Mouse (Mus musculus) hindbrain, embryonic 11.5 days (tissue): ENCODE results near the gene Ttyh3. TPM values are rescaled to one million over a fixed set of nuclear protein-coding genes. Genes with fewer than 3 reads are reported as not detected.

Experiments
- ATAC-seq: fragments of 200-750 bp; cut with Nextera tagmentation; 2 replicates; pipeline ENCODE4 v1.8.0; 2017; ENCODE audit warnings: mild to moderate bottlenecking, moderate TSS enrichment, moderate library complexity; ENCODE audit not compliant: low FRiP score
- DNase-seq: peaks from one replicate; pipeline ENCODE4 v3.0.0-alpha.2; 2015; ENCODE audit warnings: low spot score
- H3K27ac ChIP-seq: fragments of 300-500 bp; sonication (generic); 2 replicates; pipeline ENCODE4 v1.5.1; 2014; ENCODE audit warnings: mild to moderate bottlenecking, low read depth, low read length
- H3K27me3 ChIP-seq: fragments of 300-500 bp; sonication (generic); 2 replicates; pipeline ENCODE4 v1.6.1; 2014; ENCODE audit warnings: mild to moderate bottlenecking, low read length, moderate library complexity, mixed read lengths; ENCODE audit not compliant: control insufficient read depth, insufficient read depth
- H3K36me3 ChIP-seq: fragments of 300-500 bp; sonication (generic); 2 replicates; pipeline ENCODE4 v1.6.1; 2014; ENCODE audit warnings: mild to moderate bottlenecking, low read length, moderate library complexity, mixed read lengths; ENCODE audit not compliant: control insufficient read depth, insufficient read depth
- H3K4me1 ChIP-seq: fragments of 300-500 bp; sonication (generic); replicated peaks from 2 replicates; pipeline ENCODE4 v1.6.1; 2014; ENCODE audit warnings: low read length, mixed read lengths; ENCODE audit not compliant: control insufficient read depth, insufficient read depth
- H3K4me2 ChIP-seq: fragments of 300-500 bp; sonication (generic); replicated peaks from 2 replicates; pipeline ENCODE4 v1.6.1; 2014; ENCODE audit warnings: mild to moderate bottlenecking, low read depth, low read length
- H3K4me3 ChIP-seq: fragments of 300-500 bp; sonication (generic); 2 replicates; pipeline ENCODE4 v1.5.1; 2014; ENCODE audit warnings: low read depth, low read length
- H3K9ac ChIP-seq: fragments of 300-500 bp; sonication (generic); 2 replicates; pipeline ENCODE4 v1.6.1; 2014; ENCODE audit warnings: low read depth, low read length
- H3K9me3 ChIP-seq: fragments of 300-500 bp; sonication (generic); 2 replicates; pipeline ENCODE4 v1.6.1; 2016; ENCODE audit warnings: low read length; ENCODE audit not compliant: control insufficient read depth
- WGBS: fragments of 180-500 bp; shearing (Covaris S2); extraction: QIAGEN DNeasy Blood & Tissue Kit; methylation state at CpG from one replicate; pipeline ENCODE4 v1.1.7; 2014; 5-methylcytosine and 5-hydroxymethylcytosine counted together
- polyA plus RNA-seq: library from polyadenylated mRNA; unstranded; fragments of >200 nt; fragmentation: Nextera tagmentation; extraction: Ambion mirVana; gene quantifications from 2 replicates; pipeline ENCODE4 v1.2.1, GENCODE M21; 2014

Gene Ttyh3
- polyA plus RNA-seq, 1 experiment from 2014 or later, result 53.1 TPM

DNA sequence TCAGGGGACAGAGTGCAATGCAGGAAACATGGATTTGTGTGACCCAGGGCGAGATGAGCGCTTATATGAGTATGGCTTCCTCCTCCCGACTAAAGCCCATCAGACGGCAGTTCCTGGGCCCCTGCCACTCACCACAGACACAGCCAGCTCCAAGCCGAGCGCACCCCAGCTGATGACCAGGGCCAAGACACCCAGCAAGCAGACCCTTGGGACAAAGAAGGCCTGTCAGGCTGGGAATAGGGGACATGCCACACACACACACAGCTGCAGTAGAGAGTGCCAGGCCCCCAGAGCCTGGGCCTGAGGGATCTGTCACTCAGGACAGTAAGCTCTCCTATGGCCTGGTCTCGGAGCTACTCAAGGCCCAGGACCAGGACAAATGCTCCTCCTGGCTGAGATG is 15.4 kb downstream of the Ttyh3 start:
- no peak overlapping the region for H3K27ac ChIP-seq
- H3K4me2 ChIP-seq, result no peak overlapping the region
- no peaks in the 10 kb centered on the region for H3K4me1 ChIP-seq
- no peaks in the 10 kb centered on the region for H3K27me3 ChIP-seq
- H3K9me3 ChIP-seq, result no peaks in the 10 kb centered on the region
- no peak overlapping the region for H3K9ac ChIP-seq
- DNase-seq (no peak), ATAC-seq (no peak)
- 89% methylated on average over 7 of the region's 7 CpGs for WGBS
- no peak overlapping the region for H3K4me3 ChIP-seq
- H3K36me3 ChIP-seq, result peaks cover 29% of the 10 kb centered on the region

- WGBS, result 94% methylated on average over 9 of the region's 9 CpGs
Measured at GRCm38 (mm10) chr5:140628995-140629394, 19.8 kb downstream of the Ttyh3 start.

GRCm38 (mm10) chr5:140627580-140627979 is 21.3 kb downstream of the Ttyh3 start:
- Histone ChIP-seq H3K9ac (no peak overlapping the region), H3K4me1 (no peaks in the 10 kb centered on the region), H3K4me2 (no peak overlapping the region), H3K27ac (no peak overlapping the region), H3K36me3 (peaks cover 41% of the 10 kb centered on the region), H3K4me3 (no peak overlapping the region), H3K9me3 (no peaks in the 10 kb centered on the region), H3K27me3 (no peaks in the 10 kb centered on the region)
- ATAC-seq (no peak), DNase-seq (no peak)
- WGBS, result 91% methylated on average over 5 of the region's 5 CpGs

More at GRCm38 (mm10) chr5:140628995-140629394, 19.8 kb downstream of the Ttyh3 start:
- Histone ChIP-seq H3K27ac (no peak overlapping the region), H3K9ac (no peak overlapping the region), H3K9me3 (no peaks in the 10 kb centered on the region), H3K4me2 (no peak overlapping the region), H3K4me1 (no peaks in the 10 kb centered on the region), H3K27me3 (no peaks in the 10 kb centered on the region), H3K4me3 (no peak overlapping the region), H3K36me3 (peaks cover 41% of the 10 kb centered on the region)
- no peak for ATAC-seq
- DNase-seq, result no peak

DNA sequence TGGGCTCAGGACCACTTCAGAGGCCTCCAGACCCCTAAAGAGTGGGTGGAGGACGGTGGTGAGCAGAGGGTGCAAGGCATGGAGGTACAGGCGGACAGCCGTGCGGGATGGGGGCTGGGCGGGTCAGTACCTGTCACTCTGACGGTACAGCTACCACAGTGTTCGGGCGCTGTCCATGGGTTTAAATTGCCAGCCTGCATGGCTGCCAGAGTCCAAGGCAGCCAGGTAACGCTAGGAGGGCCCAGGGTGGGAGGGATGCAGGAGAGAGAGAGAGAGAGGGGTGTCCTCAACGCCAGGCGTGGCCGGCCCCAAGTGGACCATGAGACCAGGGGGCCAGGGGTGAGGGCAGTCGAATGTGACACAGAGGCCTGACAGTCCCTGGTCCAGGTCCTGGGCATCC is 23.9 kb downstream of the Ttyh3 start:
- 96% methylated on average over 13 of the region's 13 CpGs for WGBS
- Histone ChIP-seq H3K27ac (no peak overlapping the region), H3K36me3 (peaks cover 35% of the 10 kb centered on the region), H3K9me3 (no peaks in the 10 kb centered on the region), H3K4me1 (no peaks in the 10 kb centered on the region), H3K9ac (no peak overlapping the region), H3K4me2 (no peak overlapping the region), H3K27me3 (no peaks in the 10 kb centered on the region), H3K4me3 (no peak overlapping the region)
- no peak for DNase-seq
- no peak for ATAC-seq

DNA sequence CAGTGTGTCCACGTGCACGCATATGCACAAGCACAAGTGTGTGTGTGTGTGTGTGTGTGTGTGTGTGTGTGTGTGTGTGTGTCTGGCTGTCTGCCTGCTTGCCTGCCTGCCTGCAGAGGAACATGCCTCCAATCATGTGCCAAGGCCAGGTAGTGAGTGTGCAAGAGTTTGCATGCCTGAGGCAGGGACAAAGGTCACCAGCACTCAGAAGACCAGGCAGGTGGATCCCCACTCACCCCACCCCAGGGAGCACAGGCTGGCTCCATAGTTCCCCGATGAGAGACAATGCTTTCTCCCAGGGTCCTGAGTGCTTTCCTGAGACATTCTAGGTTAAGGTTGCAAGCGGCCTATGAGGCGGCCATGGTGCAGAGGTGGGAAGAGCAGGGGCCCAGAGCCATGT is 24.6 kb downstream of the Ttyh3 start:
- Histone ChIP-seq H3K4me2 (no peak overlapping the region), H3K4me3 (no peak overlapping the region), H3K4me1 (no peaks in the 10 kb centered on the region), H3K36me3 (peaks cover 29% of the 10 kb centered on the region), H3K27me3 (no peaks in the 10 kb centered on the region), H3K9ac (no peak overlapping the region), H3K27ac (no peak overlapping the region), H3K9me3 (no peaks in the 10 kb centered on the region)
- ATAC-seq (no peak), DNase-seq (no peak)
- WGBS, result 91% methylated on average over 5 of the region's 5 CpGs

- DNase-seq, result no peak
- Histone ChIP-seq H3K27ac (no peak overlapping the region), H3K36me3 (peaks cover 25% of the 10 kb centered on the region), H3K4me2 (no peak overlapping the region), H3K4me3 (no peak overlapping the region), H3K9me3 (no peaks in the 10 kb centered on the region), H3K27me3 (no peaks in the 10 kb centered on the region), H3K4me1 (no peaks in the 10 kb centered on the region), H3K9ac (no peak overlapping the region)
- ATAC-seq, result no peak
- WGBS, result 92% methylated on average over 4 of the region's 4 CpGs
Measured at GRCm38 (mm10) chr5:140623791-140624190, 25.0 kb downstream of the Ttyh3 start.

DNA sequence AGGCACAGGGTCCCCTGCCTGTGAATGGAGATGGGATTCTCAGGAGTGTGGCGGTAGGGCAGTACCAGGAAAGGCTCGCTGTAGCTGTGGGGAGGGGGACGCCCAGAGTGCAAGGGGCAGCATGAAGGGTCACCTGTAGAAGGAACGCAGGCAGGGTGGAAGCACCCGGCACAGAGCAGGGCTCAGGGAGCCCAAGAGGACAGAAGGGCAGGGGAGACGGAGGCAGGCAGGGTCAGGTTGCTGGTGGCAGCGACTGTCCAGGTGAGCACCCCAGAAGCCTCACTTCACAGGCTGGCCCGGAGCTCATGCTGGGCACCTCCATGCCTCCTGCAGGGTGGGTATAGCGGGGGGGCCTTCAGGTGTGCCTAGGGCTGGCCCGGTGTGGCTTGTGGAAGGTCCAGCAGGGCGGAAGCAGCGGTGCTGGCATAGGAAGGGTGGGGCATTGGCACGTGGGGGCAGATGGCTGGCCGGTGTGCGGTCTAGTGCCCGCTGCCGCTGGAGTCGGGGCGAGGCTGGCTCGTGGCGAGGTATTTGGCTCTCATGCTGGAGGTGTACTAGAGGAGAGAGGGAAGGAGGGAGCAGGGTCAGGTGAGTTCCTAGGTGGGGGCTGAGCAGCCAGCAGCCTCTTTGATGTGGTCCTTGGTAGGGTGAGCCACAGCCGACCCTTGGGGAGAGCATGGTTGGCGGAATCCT is 25.7 kb downstream of the Ttyh3 start:
- H3K4me1 ChIP-seq, result no peaks in the 10 kb centered on the region
- H3K27ac ChIP-seq, result no peak overlapping the region
- ATAC-seq, result no peak
- no peak overlapping the region for H3K4me2 ChIP-seq
- no peaks in the 10 kb centered on the region for H3K9me3 ChIP-seq
- H3K4me3 ChIP-seq, result no peak overlapping the region
- 94% methylated on average over 23 of the region's 23 CpGs for WGBS
- no peak overlapping the region for H3K9ac ChIP-seq
- peaks cover 18% of the 10 kb centered on the region for H3K36me3 ChIP-seq
- DNase-seq, result no peak
- H3K27me3 ChIP-seq, result no peaks in the 10 kb centered on the region

GRCm38 (mm10) chr5:140621517-140621916 is 27.3 kb downstream of the Ttyh3 start:
- Histone ChIP-seq H3K4me1 (no peaks in the 10 kb centered on the region), H3K36me3 (0 out of 2 replicates have a peak, but pooled peaks cover 8% of the 10 kb centered on the region), H3K4me3 (no peak overlapping the region), H3K27me3 (no peaks in the 10 kb centered on the region), H3K9me3 (no peaks in the 10 kb centered on the region), H3K9ac (no peak overlapping the region), H3K4me2 (no peak overlapping the region), H3K27ac (no peak overlapping the region)
- ATAC-seq, result no peak
- DNase-seq, result no peak
- WGBS, result 68% methylated on average over 10 of the region's 10 CpGs

DNA sequence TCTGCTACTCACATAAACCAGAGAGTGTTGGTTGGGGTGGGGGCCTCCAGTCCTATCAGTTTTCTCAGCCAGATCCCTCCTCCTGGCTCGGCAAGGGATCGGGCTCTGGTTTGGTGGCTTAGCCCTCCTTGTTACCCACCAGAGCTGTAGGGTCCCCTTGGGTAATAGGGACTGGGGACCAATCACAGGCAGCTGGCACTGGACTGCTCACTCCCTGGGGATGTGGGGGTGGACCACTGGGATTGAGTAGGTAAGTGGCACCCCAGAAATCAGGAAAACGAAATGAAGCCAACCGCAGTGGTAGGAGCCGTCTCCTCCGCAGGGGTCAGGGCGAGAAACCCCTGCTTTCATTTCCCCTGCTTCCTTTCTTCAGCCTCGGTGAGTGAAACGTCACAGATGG is 27.7 kb downstream of the Ttyh3 start:
- H3K4me1 ChIP-seq, result no peaks in the 10 kb centered on the region
- H3K36me3 ChIP-seq, result 0 out of 2 replicates have a peak, but pooled peaks cover 3% of the 10 kb centered on the region
- H3K27me3 ChIP-seq, result no peaks in the 10 kb centered on the region
- WGBS, result 72% methylated on average over 9 of the region's 9 CpGs
- H3K4me2 ChIP-seq, result no peak overlapping the region
- H3K9ac ChIP-seq, result no peak overlapping the region
- no peak for DNase-seq
- H3K27ac ChIP-seq, result peak overlapping the region; percentile 33; the same call in 1 of the 2 replicates
- no peak overlapping the region for H3K4me3 ChIP-seq
- ATAC-seq, result no peak
- H3K9me3 ChIP-seq, result no peaks in the 10 kb centered on the region
